Mouse (Mus musculus): ENCODE data around the gene Rpa1.
A peak's percentile ranks its signal among the peaks of the same experiment; 100 is the strongest.
"Not testable (repeated sequence)": the region's sequence is repeated elsewhere in the genome, so short reads cannot be mapped to it uniquely, and the experiment has no call there.

The Rpa1 gene

GRCm38 (mm10) chr11:75323326-75323737 is 24.8 kb downstream of the Rpa1 start:
- no peak for DNase-seq (ENCODE audit: extremely low spot score)

GRCm38 (mm10) chr11:75319246-75319645 is 28.9 kb downstream of the Rpa1 start:
- DNase-seq (ENCODE audit: extremely low spot score): no peak

- no peak for DNase-seq (ENCODE audit: extremely low spot score)
Measured at GRCm38 (mm10) chr11:75318351-75319221, 29.5 kb downstream of the Rpa1 start.

GRCm38 (mm10) chr11:75313834-75314233 is 34.3 kb downstream of the Rpa1 start:
- DNase-seq (ENCODE audit: extremely low spot score): no peak

GRCm38 (mm10) chr11:75311751-75312150 is 36.4 kb downstream of the Rpa1 start:
- no peak for DNase-seq (ENCODE audit: extremely low spot score)

GRCm38 (mm10) chr11:75310813-75311212 is 37.3 kb downstream of the Rpa1 start:
- DNase-seq (ENCODE audit: extremely low spot score): no peak

- no peak for DNase-seq (ENCODE audit: extremely low spot score)
Measured at GRCm38 (mm10) chr11:75308650-75309049, 39.5 kb downstream of the Rpa1 start.

- DNase-seq (ENCODE audit: extremely low spot score): no peak
Measured at GRCm38 (mm10) chr11:75304797-75305196, 43.3 kb downstream of the Rpa1 start.

GRCm38 (mm10) chr11:75300954-75301353 is 47.2 kb downstream of the Rpa1 start:
- no peak for DNase-seq (ENCODE audit: extremely low spot score)

GRCm38 (mm10) chr11:75299786-75300185 is 48.3 kb downstream of the Rpa1 start:
- no peak for DNase-seq (ENCODE audit: extremely low spot score)

GRCm38 (mm10) chr11:75298491-75298890 is 49.6 kb downstream of the Rpa1 start:
- DNase-seq (ENCODE audit: extremely low spot score): no peak

- no peak for DNase-seq (ENCODE audit: extremely low spot score)
Measured at GRCm38 (mm10) chr11:75297631-75298030, 50.5 kb downstream of the Rpa1 start.

GRCm38 (mm10) chr11:75296406-75297005 is 51.6 kb downstream of the Rpa1 start:
- no peak for DNase-seq (ENCODE audit: extremely low spot score)

GRCm38 (mm10) chr11:75295534-75295933 is 52.6 kb downstream of the Rpa1 start:
- not testable (repeated sequence) for DNase-seq (ENCODE audit: extremely low spot score)

- no peak for DNase-seq (ENCODE audit: extremely low spot score)
Measured at GRCm38 (mm10) chr11:75294862-75295261, 53.3 kb downstream of the Rpa1 start.

GRCm38 (mm10) chr11:75293852-75294361 is 54.2 kb downstream of the Rpa1 start:
- no peak for DNase-seq (ENCODE audit: extremely low spot score)

- DNase-seq (ENCODE audit: extremely low spot score): no peak
Measured at GRCm38 (mm10) chr11:75292281-75292680, 55.8 kb downstream of the Rpa1 start.

- peak; percentile 28 for DNase-seq (ENCODE audit: extremely low spot score)
Measured at GRCm38 (mm10) chr11:75291389-75292215, 56.5 kb downstream of the Rpa1 start.

- DNase-seq (ENCODE audit: extremely low spot score): peak; percentile 94
Measured at GRCm38 (mm10) chr11:75290566-75291271, 57.4 kb downstream of the Rpa1 start.

- no peak for DNase-seq (ENCODE audit: extremely low spot score)
Measured at GRCm38 (mm10) chr11:75289120-75289519, 59.0 kb downstream of the Rpa1 start.

GRCm38 (mm10) chr11:75288517-75288916 is 59.6 kb downstream of the Rpa1 start:
- DNase-seq (ENCODE audit: extremely low spot score): no peak
